In the genomic region with DNA sequence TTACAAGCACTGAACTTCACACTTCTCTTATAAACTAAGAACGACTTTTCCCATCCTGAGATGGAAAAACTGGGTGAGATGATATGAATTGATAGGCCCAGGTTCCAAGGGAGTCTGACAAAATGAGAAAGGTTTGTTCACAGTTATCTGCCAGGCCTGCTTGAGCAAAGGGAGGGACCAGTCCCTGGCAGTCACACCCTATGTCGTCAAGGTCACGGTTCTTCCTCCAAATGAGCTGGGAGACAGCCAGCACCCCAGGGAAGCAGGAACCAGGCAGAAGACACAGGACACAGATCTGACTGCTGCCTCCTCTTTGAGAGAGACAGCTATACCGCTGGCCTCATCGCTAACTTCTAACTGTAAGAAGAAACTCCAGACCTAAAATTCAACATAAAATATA, we compare ENCODE assay signal across 16 mouse cellular contexts. TPM values are rescaled to one million over a fixed set of nuclear protein-coding genes. Genes with fewer than 3 reads are reported as not detected.
A peak's percentile ranks its signal among the peaks of the same experiment; 100 is the strongest.
DNase-seq lines count a peak whose midpoint lies in the region; ATAC-seq and TF ChIP-seq lines count a peak whose summit lies in the region.
"Had no signal": no experiment of that assay in that cellular context is flagged by ENCODE, and none has a peak within 500 bp of the region (broad histone marks: within the 10 kb centered on the region; RNA-seq: fewer than 3 reads in every experiment).

No protein-coding gene starts in this region.

- H3K4me2 ChIP-seq in heart, embryonic 16.5 days (ENCODE audit: low read depth, low read length), result no peak overlapping the region
- H3K4me2 ChIP-seq in intestine, embryonic 15.5 days (replicated peaks), result no peak overlapping the region
- H3K4me2 ChIP-seq: embryonic facial prominence, embryonic 12.5 days; forebrain, embryonic 15.5 days; lung, embryonic 15.5 days; midbrain, embryonic 12.5 days; neural tube, embryonic 13.5 days had no signal

- TF ChIP-seq POLR2A in cerebellum, adult 2 months (IDR thresholded peaks at IDR 0.05; ENCODE audit: borderline replicate concordance, insufficient read depth, low read length), result no peak

- ATAC-seq in heart, embryonic 16.5 days (replicated peaks; ENCODE audit: extremely low read depth, insufficient read depth, low FRiP score), result peak; percentile 30; the same call in 1 of the 2 replicates
- no peak for ATAC-seq in intestine, embryonic 15.5 days
- ATAC-seq: forebrain, embryonic 15.5 days; intestine, embryonic 16.5 days had no signal

- no peak for TF ChIP-seq CTCF in cerebellum, adult 2 months (IDR thresholded peaks at IDR 0.05; ENCODE audit: borderline replicate concordance, insufficient read depth, low read depth, low read length)

- H3K4me1 ChIP-seq in cerebellum, adult 2 months (ENCODE audit: control insufficient read depth, insufficient read depth, low read length), result peaks cover 18% of the 10 kb centered on the region
- H3K4me1 ChIP-seq in heart, embryonic 16.5 days (ENCODE audit: control insufficient read depth, insufficient read depth, low read length), result peaks cover 33% of the 10 kb centered on the region
- H3K4me1 ChIP-seq in intestine, embryonic 15.5 days (replicated peaks), result no peaks in the 10 kb centered on the region
- H3K4me1 ChIP-seq in hindbrain, embryonic 10.5 days (replicated peaks), result no peaks in the 10 kb centered on the region
- H3K4me1 ChIP-seq: embryonic facial prominence, embryonic 12.5 days; forebrain, embryonic 15.5 days; lung, embryonic 15.5 days; midbrain, embryonic 12.5 days; neural tube, embryonic 13.5 days had no signal

- peaks cover 28% of the 10 kb centered on the region for H3K36me3 ChIP-seq in heart, embryonic 16.5 days (ENCODE audit: control insufficient read depth, insufficient read depth)
- 0 out of 2 replicates have a peak, but pooled peaks cover 7% of the 10 kb centered on the region for H3K36me3 ChIP-seq in intestine, embryonic 15.5 days
- H3K36me3 ChIP-seq in hindbrain, embryonic 10.5 days, result peaks cover 70% of the 10 kb centered on the region

- peak; percentile 24 to 42 for DNase-seq in cerebellum, adult 2 months
- DNase-seq in cerebellum, adult 9-10 months, result no peak
- DNase-seq in ovary, adult 18-20 months (ENCODE audit: low spot score), result peak; percentile 36
- no peak for DNase-seq in ovary, postnatal 10 days (ENCODE audit: low spot score)
- no peak for DNase-seq in hindbrain, embryonic 10.5 days (ENCODE audit: low spot score)
- DNase-seq in thymus, postnatal 25 days, result no peak
- DNase-seq: layer of hippocampus, adult 9-11 months had no signal

- 29% methylated on average over 5 of the region's 5 CpGs for WGBS in cerebellum, adult 2 months
- 54% methylated on average over 5 of the region's 5 CpGs for WGBS in heart, embryonic 16.5 days
- WGBS in intestine, embryonic 15.5 days, result 82% methylated on average over 5 of the region's 5 CpGs
- WGBS in hindbrain, embryonic 10.5 days, result 90% methylated on average over 5 of the region's 5 CpGs

- H3K27ac ChIP-seq in cerebellum, adult 2 months (ENCODE audit: insufficient read depth, low read length), result no peak overlapping the region
- H3K27ac ChIP-seq in heart, embryonic 16.5 days (ENCODE audit: low read length), result peak overlapping the region; percentile 30; the same call in 1 of the 2 replicates
- no peak overlapping the region for H3K27ac ChIP-seq in intestine, embryonic 15.5 days
- H3K27ac ChIP-seq in hindbrain, embryonic 10.5 days, result no peak overlapping the region
- H3K27ac ChIP-seq: embryonic facial prominence, embryonic 12.5 days; forebrain, embryonic 15.5 days; lung, embryonic 15.5 days; midbrain, embryonic 12.5 days; neural tube, embryonic 13.5 days; stomach, postnatal 0 days had no signal

- no peak overlapping the region for H3K4me3 ChIP-seq in cerebellum, adult 2 months (replicated peaks; ENCODE audit: insufficient read depth, low read depth, low read length)
- H3K4me3 ChIP-seq in heart, embryonic 16.5 days (ENCODE audit: low read length), result no peak overlapping the region
- H3K4me3 ChIP-seq in intestine, embryonic 15.5 days (replicated peaks), result no peak overlapping the region
- no peak overlapping the region for H3K4me3 ChIP-seq in hindbrain, embryonic 10.5 days
- H3K4me3 ChIP-seq: embryonic facial prominence, embryonic 12.5 days; forebrain, embryonic 15.5 days; lung, embryonic 15.5 days; midbrain, embryonic 12.5 days; neural tube, embryonic 13.5 days had no signal

- H3K9ac ChIP-seq in heart, embryonic 16.5 days (ENCODE audit: low read length), result no peak overlapping the region
- H3K9ac ChIP-seq in intestine, embryonic 15.5 days, result no peak overlapping the region
- H3K9ac ChIP-seq: embryonic facial prominence, embryonic 12.5 days; forebrain, embryonic 15.5 days; lung, embryonic 15.5 days; midbrain, embryonic 12.5 days; neural tube, embryonic 13.5 days had no signal

- H3K27me3 ChIP-seq in cerebellum, adult 2 months (ENCODE audit: control insufficient read depth, insufficient read depth, low read length), result no peaks in the 10 kb centered on the region
- H3K27me3 ChIP-seq in heart, embryonic 16.5 days (ENCODE audit: control insufficient read depth, insufficient read depth, low read length), result no peaks in the 10 kb centered on the region
- H3K27me3 ChIP-seq in intestine, embryonic 15.5 days (replicated peaks), result no peaks in the 10 kb centered on the region
- no peaks in the 10 kb centered on the region for H3K27me3 ChIP-seq in hindbrain, embryonic 10.5 days (ENCODE audit: insufficient read depth, poor library complexity, severe bottlenecking)
- H3K27me3 ChIP-seq: embryonic facial prominence, embryonic 12.5 days; forebrain, embryonic 15.5 days; lung, embryonic 15.5 days; midbrain, embryonic 12.5 days; neural tube, embryonic 13.5 days had no signal

- no peaks in the 10 kb centered on the region for H3K9me3 ChIP-seq in heart, embryonic 16.5 days (replicated peaks; ENCODE audit: control insufficient read depth, low read length)
- H3K9me3 ChIP-seq in intestine, embryonic 15.5 days, result no peaks in the 10 kb centered on the region
- no peaks in the 10 kb centered on the region for H3K9me3 ChIP-seq in hindbrain, embryonic 10.5 days
- H3K9me3 ChIP-seq: embryonic facial prominence, embryonic 12.5 days; forebrain, embryonic 15.5 days; lung, embryonic 15.5 days; midbrain, embryonic 12.5 days; neural tube, embryonic 13.5 days had no signal

RNA-seq across cellular contexts. Expression of gene Mtr, which starts 57.5 kb away (rescaled TPM):
- polyA plus RNA-seq in cerebellum, adult 2 months (2012; rRNA removed), result 8.4 and 10.0 TPM in 2 replicates
- 11.4 and 11.9 TPM in 2 replicates for polyA plus RNA-seq in heart, embryonic 16.5 days (2015; fragmentation: Nextera tagmentation; extraction: Ambion mirVana)
- polyA plus RNA-seq in intestine, embryonic 15.5 days (2015; fragmentation: Nextera tagmentation; extraction: Ambion mirVana), result 7.8 and 8.8 TPM in 2 replicates
- 13.0 and 17.3 TPM in 2 replicates for polyA plus RNA-seq in hindbrain, embryonic 10.5 days (2016; fragmentation: Nextera tagmentation; extraction: Ambion mirVana)

Comparison
In these comparisons a context has a peak if more than half of its experiments do, and no peak if none do; other contexts are left out.
1. DNase-seq: peak in cerebellum, adult 2 months (2 of 2) and ovary, adult 18-20 months (single experiment); none in cerebellum, adult 9-10 months (single experiment), ovary, postnatal 10 days (single experiment), hindbrain, embryonic 10.5 days (single experiment) and thymus, postnatal 25 days (single experiment).